Mouse (Mus musculus) testis, postnatal 10 days (tissue): ENCODE results near the gene Fntb.

Source experiments
- DNase-seq: peaks from one replicate; pipeline ENCODE4 v3.0.0; 2021; ENCODE audit warnings: low spot score

Gene Fntb

GRCm38 (mm10) chr12:76887941-76888340 is 122.6 kb downstream of the Fntb start:
- DNase-seq, result no peak

- no peak for DNase-seq
Measured at GRCm38 (mm10) chr12:76889404-76890184, 124.2 kb downstream of the Fntb start.

- DNase-seq, result no peak
Measured at GRCm38 (mm10) chr12:76891160-76891559, 125.8 kb downstream of the Fntb start.

GRCm38 (mm10) chr12:76892910-76893695 is 127.7 kb downstream of the Fntb start:
- DNase-seq, result no peak

GRCm38 (mm10) chr12:76894792-76895559 is 129.6 kb downstream of the Fntb start:
- DNase-seq, result no peak

GRCm38 (mm10) chr12:76895777-76896176 is 130.4 kb downstream of the Fntb start:
- no peak for DNase-seq

- no peak for DNase-seq
Measured at GRCm38 (mm10) chr12:76896566-76896965, 131.2 kb downstream of the Fntb start.

- no peak for DNase-seq
Measured at GRCm38 (mm10) chr12:76897006-76897405, 131.6 kb downstream of the Fntb start.

GRCm38 (mm10) chr12:76898141-76898540 is 132.8 kb downstream of the Fntb start:
- DNase-seq, result no peak

- DNase-seq, result no peak
Measured at GRCm38 (mm10) chr12:76899261-76899975, 134.0 kb downstream of the Fntb start.

GRCm38 (mm10) chr12:76901508-76902294 is 136.3 kb downstream of the Fntb start:
- no peak for DNase-seq

- no peak for DNase-seq
Measured at GRCm38 (mm10) chr12:76906278-76906677, 140.9 kb downstream of the Fntb start.

- no peak for DNase-seq
Measured at GRCm38 (mm10) chr12:76909218-76909617, 143.8 kb downstream of the Fntb start.

- DNase-seq, result no peak
Measured at GRCm38 (mm10) chr12:76910258-76910940, 145.0 kb downstream of the Fntb start.

GRCm38 (mm10) chr12:76911171-76911726 is 145.9 kb downstream of the Fntb start:
- DNase-seq, result no peak

- DNase-seq, result no peak
Measured at GRCm38 (mm10) chr12:76912193-76912592, 146.8 kb downstream of the Fntb start.

GRCm38 (mm10) chr12:76916163-76916562 is 150.8 kb downstream of the Fntb start:
- DNase-seq, result no peak

GRCm38 (mm10) chr12:76918113-76918512 is 152.7 kb downstream of the Fntb start:
- DNase-seq, result no peak

- no peak for DNase-seq
Measured at GRCm38 (mm10) chr12:76918855-76919254, 153.5 kb downstream of the Fntb start.

GRCm38 (mm10) chr12:76920398-76920797 is 155.0 kb downstream of the Fntb start:
- DNase-seq, result no peak
